Mouse (Mus musculus): ENCODE data around the gene Atp6v1f. TPM values are rescaled to one million over a fixed set of nuclear protein-coding genes. Genes with fewer than 3 reads are reported as not detected.

The Atp6v1f gene
- polyA plus RNA-seq, 1 experiment from 2014 or later = 293 TPM

- Histone ChIP-seq H3K9me3 (ENCODE audit: low read length) (no peaks in the 10 kb centered on the region), H3K27me3 (replicated peaks; ENCODE audit: insufficient read depth, low read length) (0 out of 2 replicates have a peak, but pooled peaks cover 6% of the 10 kb centered on the region), H3K4me1 (ENCODE audit: insufficient read depth, low read depth, low read length) (no peaks in the 10 kb centered on the region), H3K9ac (replicated peaks; ENCODE audit: low read depth) (no peak overlapping the region), H3K27ac (ENCODE audit: low read length) (no peak overlapping the region), H3K36me3 (ENCODE audit: insufficient read depth, low read length) (no peaks in the 10 kb centered on the region), H3K4me3 (ENCODE audit: low read depth, low read length) (no peak overlapping the region), H3K4me2 (replicated peaks; ENCODE audit: low read depth, low read length) (no peak overlapping the region)
- 26% methylated on average over 5 of the region's 5 CpGs for WGBS
- no peak for DNase-seq (ENCODE audit: low spot score)
- ATAC-seq = no peak
- TF ChIP-seq CTCF (IDR thresholded peaks at IDR 0.05) = no peak
These were observed 36.0 kb upstream of the Atp6v1f start for GRCm38 (mm10) chr6:29431473-29431872.

- ATAC-seq (no peak), DNase-seq (ENCODE audit: low spot score) (no peak)
- H3K9me3 ChIP-seq (ENCODE audit: low read length) = no peaks in the 10 kb centered on the region
- 49% methylated on average over 3 of the region's 3 CpGs for WGBS
- no peaks in the 10 kb centered on the region for H3K4me1 ChIP-seq (ENCODE audit: insufficient read depth, low read depth, low read length)
- H3K4me2 ChIP-seq (replicated peaks; ENCODE audit: low read depth, low read length) = no peak overlapping the region
- no peak overlapping the region for H3K9ac ChIP-seq (replicated peaks; ENCODE audit: low read depth)
- TF ChIP-seq EP300 (IDR thresholded peaks at IDR 0.05) (no peak), CTCF (IDR thresholded peaks at IDR 0.05) (no peak)
- H3K27ac ChIP-seq (ENCODE audit: low read length) = no peak overlapping the region
- H3K27me3 ChIP-seq (replicated peaks; ENCODE audit: insufficient read depth, low read length) = 0 out of 2 replicates have a peak, but pooled peaks cover 6% of the 10 kb centered on the region
- H3K36me3 ChIP-seq (ENCODE audit: insufficient read depth, low read length) = no peaks in the 10 kb centered on the region
- H3K4me3 ChIP-seq (ENCODE audit: low read depth, low read length) = no peak overlapping the region
These were observed 35.4 kb upstream of the Atp6v1f start for GRCm38 (mm10) chr6:29432156-29432555.

GRCm38 (mm10) chr6:29432676-29433037 is 34.9 kb upstream of the Atp6v1f start:
- H3K27ac ChIP-seq (ENCODE audit: low read length) = no peak overlapping the region

GRCm38 (mm10) chr6:29433038-29433803 is 34.3 kb upstream of the Atp6v1f start, which contains the start of gene Flnc:
Flnc (plus strand) TSS chr6:29433256.
- H3K4me2 ChIP-seq (replicated peaks; ENCODE audit: low read depth, low read length) = peak within 1 kb of the TSS; percentile 90
- H3K9ac ChIP-seq (replicated peaks; ENCODE audit: low read depth) = peak within 1 kb of the TSS; percentile 42
- H3K36me3 ChIP-seq (ENCODE audit: insufficient read depth, low read length) = no peaks in the 10 kb centered on the region
- H3K9me3 ChIP-seq (ENCODE audit: low read length) = no peaks in the 10 kb centered on the region
- ATAC-seq (peak; percentile 45), DNase-seq (ENCODE audit: low spot score) (peak; percentile 47)
- H3K4me1 ChIP-seq (ENCODE audit: insufficient read depth, low read depth, low read length) = no peaks in the 10 kb centered on the region
- H3K27me3 ChIP-seq (replicated peaks; ENCODE audit: insufficient read depth, low read length) = 0 out of 2 replicates have a peak, but pooled peaks cover 6% of the 10 kb centered on the region
- no peak within 1 kb of the TSS for H3K27ac ChIP-seq (ENCODE audit: low read length)
- under 1% methylated on average over 51 of the region's 77 CpGs for WGBS
- peak within 1 kb of the TSS; percentile 51 for H3K4me3 ChIP-seq (ENCODE audit: low read depth, low read length)
- TF ChIP-seq CTCF (IDR thresholded peaks at IDR 0.05) (no peak), EP300 (IDR thresholded peaks at IDR 0.05) (no peak)

More at GRCm38 (mm10) chr6:29432676-29433037, 34.9 kb upstream of the Atp6v1f start:
- no peak for DNase-seq (ENCODE audit: low spot score)
- H3K9ac ChIP-seq (replicated peaks; ENCODE audit: low read depth) = no peak overlapping the region
- no peaks in the 10 kb centered on the region for H3K36me3 ChIP-seq (ENCODE audit: insufficient read depth, low read length)
- H3K27me3 ChIP-seq (replicated peaks; ENCODE audit: insufficient read depth, low read length) = 0 out of 2 replicates have a peak, but pooled peaks cover 6% of the 10 kb centered on the region
- peak overlapping the region; percentile 51 for H3K4me3 ChIP-seq (ENCODE audit: low read depth, low read length)
- H3K9me3 ChIP-seq (ENCODE audit: low read length) = no peaks in the 10 kb centered on the region
- no peaks in the 10 kb centered on the region for H3K4me1 ChIP-seq (ENCODE audit: insufficient read depth, low read depth, low read length)
- H3K4me2 ChIP-seq (replicated peaks; ENCODE audit: low read depth, low read length) = peak overlapping the region; percentile 90
- ATAC-seq = no peak
- TF ChIP-seq EP300 (IDR thresholded peaks at IDR 0.05) = no peak
- no peak for TF ChIP-seq CTCF (IDR thresholded peaks at IDR 0.05)

- Histone ChIP-seq H3K27me3 (replicated peaks; ENCODE audit: insufficient read depth, low read length) (0 out of 2 replicates have a peak, but pooled peaks cover 6% of the 10 kb centered on the region), H3K9me3 (ENCODE audit: low read length) (no peaks in the 10 kb centered on the region), H3K9ac (replicated peaks; ENCODE audit: low read depth) (no peak overlapping the region), H3K4me3 (ENCODE audit: low read depth, low read length) (peak overlapping the region; percentile 51), H3K4me2 (replicated peaks; ENCODE audit: low read depth, low read length) (peak overlapping the region; percentile 90), H3K4me1 (ENCODE audit: insufficient read depth, low read depth, low read length) (no peaks in the 10 kb centered on the region), H3K27ac (ENCODE audit: low read length) (no peak overlapping the region), H3K36me3 (ENCODE audit: insufficient read depth, low read length) (no peaks in the 10 kb centered on the region)
- TF ChIP-seq EP300 (IDR thresholded peaks at IDR 0.05) = no peak
- TF ChIP-seq CTCF (IDR thresholded peaks at IDR 0.05) = no peak
- ATAC-seq (no peak), DNase-seq (ENCODE audit: low spot score) (no peak)
- 9% methylated on average over 27 of the region's 27 CpGs for WGBS
These were observed 33.4 kb upstream of the Atp6v1f start for GRCm38 (mm10) chr6:29433804-29434795.

Measured in lung, postnatal 0 days (tissue).